Mouse (Mus musculus) adrenal gland, postnatal 36 days (tissue): ENCODE data around the gene Krtap5-2. TPM values are rescaled to one million over a fixed set of nuclear protein-coding genes. Genes with fewer than 3 reads are reported as not detected.
"Not testable (repeated sequence)": the region's sequence is repeated elsewhere in the genome, so short reads cannot be mapped to it uniquely, and the experiment has no call there.

ENCODE experiments used
- DNase-seq, 2 experiments: peaks; one replicate each; pipeline ENCODE4 v3.0.0; 2021; ENCODE audit warnings: mixed read lengths in 1 of 2
- total RNA-seq, 2 experiments: library from RNA; stranded (reverse); gene quantifications; 2 replicates each; pipeline ENCODE4 v1.2.3; 2021

Gene Krtap5-2
- total RNA-seq, 2 experiments from 2014 or later = not detected

DNA sequence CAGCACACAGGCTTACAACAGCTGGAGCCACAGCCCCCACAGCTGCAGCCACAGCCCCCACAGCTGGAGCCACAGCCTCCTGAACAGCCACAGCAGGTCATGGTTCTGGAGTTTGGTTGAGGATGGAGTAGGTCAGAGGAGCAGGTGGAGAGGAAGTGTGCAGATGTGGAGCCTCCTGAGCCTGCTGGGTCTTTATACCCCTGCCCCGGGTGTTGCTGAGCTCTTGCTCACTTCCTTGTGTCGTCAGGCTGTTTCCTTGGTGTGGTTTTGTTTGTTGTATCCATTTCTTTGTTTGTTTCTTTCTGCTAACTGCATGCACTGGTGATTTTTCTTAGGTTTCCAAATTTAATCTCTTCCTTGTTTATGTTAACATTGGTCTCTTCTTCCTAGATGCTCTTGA is 39.9 kb downstream of the Krtap5-2 start, which contains the start of gene Gm39115:
Gene Gm39115 (minus strand): TSS at position 101 of the 400 bp plus-strand sequence.
- not testable (repeated sequence) for DNase-seq

DNA sequence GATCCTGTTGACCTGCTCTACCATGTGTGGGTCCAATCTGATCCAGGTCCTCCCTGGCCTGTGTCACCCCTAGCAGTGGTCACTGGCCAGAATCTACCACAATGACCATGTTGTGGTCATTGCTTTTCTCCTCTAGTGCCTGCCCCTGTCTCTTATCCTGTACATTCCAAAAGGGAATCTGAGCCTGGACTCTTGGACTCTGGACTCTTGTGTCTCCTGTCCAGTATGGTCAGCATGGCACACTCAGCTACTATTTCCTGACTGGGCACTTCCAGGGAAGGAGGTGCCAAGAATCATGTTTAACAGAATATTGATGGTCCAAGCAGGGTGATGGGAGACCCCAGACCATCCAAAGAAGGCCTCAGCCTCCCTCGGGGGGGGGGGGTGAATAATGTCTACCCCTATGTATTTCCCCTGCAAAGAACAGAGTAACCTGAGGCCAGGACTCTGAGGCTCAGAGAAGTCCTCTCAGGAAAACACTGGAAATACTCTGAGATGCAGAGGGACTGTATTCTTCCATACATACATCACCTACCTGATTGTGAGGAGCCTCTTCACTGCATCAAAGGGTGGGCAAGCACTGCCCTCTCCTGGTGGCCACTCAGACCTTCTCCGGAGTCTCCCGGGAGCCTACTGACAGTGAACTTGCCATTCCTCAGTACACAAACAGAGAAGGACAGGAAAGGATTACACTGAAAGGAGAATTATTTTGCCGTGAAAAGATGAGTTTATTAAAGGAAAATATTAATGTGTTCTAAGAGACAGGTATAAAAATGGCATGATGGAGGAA is 41.4 kb downstream of the Krtap5-2 start:
- peak in 1 of 2 experiments; percentile 9 for DNase-seq

DNA sequence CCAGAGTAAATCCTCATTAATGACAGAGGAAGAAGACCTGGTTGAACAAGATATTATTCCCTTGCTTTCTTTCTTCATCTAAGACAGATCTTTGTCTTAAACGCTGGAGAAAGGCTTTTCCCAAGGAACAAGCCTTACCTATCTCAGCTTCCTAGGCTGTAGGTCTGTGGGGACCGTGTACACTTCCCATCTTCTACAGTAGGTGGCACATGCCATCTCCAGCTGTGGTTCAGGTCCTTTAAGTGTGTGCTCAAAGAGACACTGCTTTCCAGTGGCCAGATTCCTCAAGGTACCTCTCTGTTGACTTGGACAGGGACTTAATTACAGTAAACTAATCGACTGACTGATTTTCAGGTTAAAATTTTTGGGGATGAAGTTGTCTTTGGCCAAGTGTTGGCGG is 47.0 kb downstream of the Krtap5-2 start:
- no peak for DNase-seq

Other genes with a start within 250 kb of the Krtap5-2 start
- 1 to 10 TPM; 1.6 to 2.1 TPM for gene Brsk2, start 226.3 kb downstream of the Krtap5-2 start, total RNA-seq
- gene Mob2, start 114.9 kb downstream of the Krtap5-2 start, total RNA-seq = 10 to 100 TPM; 48.1 to 58.4 TPM
- gene Dusp8, start 80.2 kb downstream of the Krtap5-2 start, total RNA-seq = 10 to 100 TPM in 1 of 2 experiments, 1 to 10 TPM in 1; 7.4 to 28.9 TPM
- gene Gm45618, start 55.3 kb downstream of the Krtap5-2 start, total RNA-seq = not detected
- not detected for gene Gm39115, start 40.0 kb downstream of the Krtap5-2 start, total RNA-seq
- not detected for gene Gm45337, start 31.4 kb downstream of the Krtap5-2 start, total RNA-seq
- not detected for gene Gm29735, start 18.9 kb downstream of the Krtap5-2 start, total RNA-seq
- gene Gm4553, start 10.3 kb downstream of the Krtap5-2 start, total RNA-seq = not detected
- not detected for gene Gm10153, start 14.4 kb upstream of the Krtap5-2 start, total RNA-seq
- gene Krtap5-3, start 25.4 kb upstream of the Krtap5-2 start, total RNA-seq = not detected
- not detected for gene Gm7579, start 35.9 kb upstream of the Krtap5-2 start, total RNA-seq
- not detected for gene Krtap5-5, start 54.0 kb upstream of the Krtap5-2 start, total RNA-seq
- not detected for gene Gm40460, start 65.1 kb upstream of the Krtap5-2 start, total RNA-seq
- gene Gm2431, start 82.3 kb upstream of the Krtap5-2 start, total RNA-seq = not detected
- not detected for gene Gm4559, start 98.4 kb upstream of the Krtap5-2 start, total RNA-seq
- gene Krtap5-1, start 121.1 kb upstream of the Krtap5-2 start, total RNA-seq = not detected
- not detected for gene Krtap5-4, start 127.5 kb upstream of the Krtap5-2 start, total RNA-seq
- gene Ifitm10, start 197.7 kb upstream of the Krtap5-2 start, total RNA-seq = 1 to 10 TPM; 3.0 to 4.4 TPM
- 1 to 10 TPM; 2.6 to 3.3 TPM for gene Gm49369, start 206.7 kb upstream of the Krtap5-2 start, total RNA-seq
- 1,000 to 10,000 TPM in 1 of 2 experiments, 100 to 1,000 TPM in 1; 932 to 1,123 TPM for gene Ctsd, start 212.0 kb upstream of the Krtap5-2 start, total RNA-seq